Mouse (Mus musculus): ENCODE data around the gene Gm15446. TPM values are rescaled to one million over a fixed set of nuclear protein-coding genes. Genes with fewer than 3 reads are reported as not detected.
"Not testable (repeated sequence)": the region's sequence is repeated elsewhere in the genome, so short reads cannot be mapped to it uniquely, and the experiment has no call there.

Gene Gm15446
- 115 and 132 TPM in 2 replicates for total RNA-seq (2017)

DNA sequence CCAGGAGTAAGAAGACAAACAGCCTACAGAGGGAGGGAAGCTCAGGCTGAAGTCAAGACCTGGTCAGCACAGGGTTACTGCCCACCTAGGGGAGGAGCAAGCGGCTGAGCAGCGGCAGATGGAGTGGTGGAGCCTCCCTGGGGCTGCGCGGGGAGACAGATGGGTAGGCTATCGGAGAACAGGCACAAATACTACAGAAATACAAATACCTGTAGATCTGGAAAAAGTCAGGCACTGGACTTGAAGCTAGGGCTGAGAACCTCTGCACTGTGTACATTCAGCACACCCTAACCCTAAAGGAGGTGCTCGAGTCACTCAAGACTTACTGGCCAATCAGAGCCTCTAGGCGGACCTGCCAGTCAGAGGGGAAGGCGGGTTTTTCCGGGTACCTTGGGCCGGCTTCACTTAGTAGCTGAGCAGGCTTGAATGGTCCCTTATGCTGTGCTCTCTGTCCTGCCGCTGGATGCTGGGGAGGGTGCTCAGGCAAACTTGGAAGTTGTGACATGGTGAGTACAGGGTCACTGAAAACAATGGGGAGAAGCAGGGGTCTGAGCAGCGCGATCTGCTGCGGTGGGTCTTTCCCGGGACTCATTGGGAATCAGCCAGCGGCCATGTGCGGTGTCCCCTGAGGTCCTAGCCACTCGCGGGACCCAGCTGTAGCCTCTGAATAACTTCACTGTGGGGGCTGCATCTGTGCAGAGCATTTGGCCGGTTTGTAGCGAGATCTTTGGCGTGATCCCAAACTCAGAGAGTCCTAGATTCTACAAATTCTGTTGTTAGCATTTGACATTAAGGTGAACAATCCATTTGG lies at the start of gene Gm15446:
TSS of gene Gm15446 (plus strand) at position 140 of the 811 bp plus-strand sequence.
- ATAC-seq (replicated peaks in 1 of 2; ENCODE audit: insufficient read depth in 1 of 2, low FRiP score in 2 of 2, low TSS enrichment in 1 of 2, low read depth in 1 of 2, poor library complexity in 2 of 2, severe bottlenecking in 2 of 2) = peak; percentile 99 to 100

GRCm38 (mm10) chr5:109924129-109924528 lies 929 bp downstream of the Gm15446 start:
- ATAC-seq (replicated peaks in 1 of 2; ENCODE audit: insufficient read depth in 1 of 2, low FRiP score in 2 of 2, low TSS enrichment in 1 of 2, low read depth in 1 of 2, poor library complexity in 2 of 2, severe bottlenecking in 2 of 2) = not testable (repeated sequence)

GRCm38 (mm10) chr5:109924936-109925335 lies 1.7 kb downstream of the Gm15446 start:
- no peak for ATAC-seq (replicated peaks in 1 of 2; ENCODE audit: insufficient read depth in 1 of 2, low FRiP score in 2 of 2, low TSS enrichment in 1 of 2, low read depth in 1 of 2, poor library complexity in 2 of 2, severe bottlenecking in 2 of 2)

- no peak for ATAC-seq (replicated peaks in 1 of 2; ENCODE audit: insufficient read depth in 1 of 2, low FRiP score in 2 of 2, low TSS enrichment in 1 of 2, low read depth in 1 of 2, poor library complexity in 2 of 2, severe bottlenecking in 2 of 2)
Observed at GRCm38 (mm10) chr5:109950281-109950680, 27.1 kb downstream of the Gm15446 start.

- ATAC-seq (replicated peaks in 1 of 2; ENCODE audit: insufficient read depth in 1 of 2, low FRiP score in 2 of 2, low TSS enrichment in 1 of 2, low read depth in 1 of 2, poor library complexity in 2 of 2, severe bottlenecking in 2 of 2) = not testable (repeated sequence)
Observed at GRCm38 (mm10) chr5:109980743-109981142, 57.5 kb downstream of the Gm15446 start.

Other genes starting within 250 kb of the Gm15446 start
- gene 5430403G16Rik, start 232.4 kb upstream of the Gm15446 start, total RNA-seq (2017) = 3.7 and 3.8 TPM in 2 replicates
- gene 4930522L14Rik, start 171.5 kb upstream of the Gm15446 start, total RNA-seq (2017) = 15.6 and 25.7 TPM in 2 replicates
- 70.3 and 91.0 TPM in 2 replicates for gene Zfp932, start 73.1 kb downstream of the Gm15446 start, total RNA-seq (2017)
- 1.3 and 4.3 TPM in 2 replicates for gene Gm17655, start 149.1 kb downstream of the Gm15446 start, total RNA-seq (2017)
- 1.5 and 4.4 TPM in 2 replicates for gene Gm35315, start 171.0 kb downstream of the Gm15446 start, total RNA-seq (2017)
- 0.38 and 0.45 TPM in 2 replicates for gene Plcxd1, start 176.6 kb downstream of the Gm15446 start, total RNA-seq (2017)
- gene Gtpbp6, start 184.8 kb downstream of the Gm15446 start, total RNA-seq (2017) = 21.9 and 26.9 TPM in 2 replicates
- gene Zfp605, start 186.7 kb downstream of the Gm15446 start, total RNA-seq (2017) = 12.0 and 16.3 TPM in 2 replicates
- gene Chfr, start 212.4 kb downstream of the Gm15446 start, total RNA-seq (2017) = 30.0 and 55.1 TPM in 2 replicates

Data from hematopoietic stem cell, adult 5-6 weeks (primary cell).